Mouse (Mus musculus) olfactory bulb, adult 2 months (tissue): Measurements from ENCODE around the gene Lrrc15.

ENCODE experiments used
- CTCF ChIP-seq: fragments of 200-500 bp; IDR thresholded peaks from 2 replicates; pipeline ENCODE4 v1.5.1; 2012; ENCODE audit warnings: low read depth, mild to moderate bottlenecking, low read length, moderate library complexity; ENCODE audit not compliant: insufficient read depth
- POLR2A ChIP-seq: fragments of 200-500 bp; IDR thresholded peaks from 2 replicates; pipeline ENCODE4 v1.6.1; 2012; ENCODE audit warnings: mild to moderate bottlenecking, low read depth, low read length, moderate library complexity; ENCODE audit not compliant: insufficient read depth

- TF ChIP-seq CTCF = no peak
- TF ChIP-seq POLR2A = no peak
These were observed 16.5 kb downstream of the Lrrc15 start for GRCm38 (mm10) chr16:30266561-30266960.
